Mouse (Mus musculus) urinary bladder, postnatal 25 days (tissue): ENCODE measurements at regions not wholly inside any gene's neighbourhood (a gene's known extent, or its start where the extent isn't known, plus 50 kb on each side); places are given as distances from the start of the nearest gene placed in this dataset.
"Not testable (repeated sequence)": the region's sequence is repeated elsewhere in the genome, so short reads cannot be mapped to it uniquely, and the experiment has no call there.

Experiments
- DNase-seq: peaks from one replicate; pipeline ENCODE4 v3.0.0; 2022; ENCODE audit warnings: low spot score

DNA sequence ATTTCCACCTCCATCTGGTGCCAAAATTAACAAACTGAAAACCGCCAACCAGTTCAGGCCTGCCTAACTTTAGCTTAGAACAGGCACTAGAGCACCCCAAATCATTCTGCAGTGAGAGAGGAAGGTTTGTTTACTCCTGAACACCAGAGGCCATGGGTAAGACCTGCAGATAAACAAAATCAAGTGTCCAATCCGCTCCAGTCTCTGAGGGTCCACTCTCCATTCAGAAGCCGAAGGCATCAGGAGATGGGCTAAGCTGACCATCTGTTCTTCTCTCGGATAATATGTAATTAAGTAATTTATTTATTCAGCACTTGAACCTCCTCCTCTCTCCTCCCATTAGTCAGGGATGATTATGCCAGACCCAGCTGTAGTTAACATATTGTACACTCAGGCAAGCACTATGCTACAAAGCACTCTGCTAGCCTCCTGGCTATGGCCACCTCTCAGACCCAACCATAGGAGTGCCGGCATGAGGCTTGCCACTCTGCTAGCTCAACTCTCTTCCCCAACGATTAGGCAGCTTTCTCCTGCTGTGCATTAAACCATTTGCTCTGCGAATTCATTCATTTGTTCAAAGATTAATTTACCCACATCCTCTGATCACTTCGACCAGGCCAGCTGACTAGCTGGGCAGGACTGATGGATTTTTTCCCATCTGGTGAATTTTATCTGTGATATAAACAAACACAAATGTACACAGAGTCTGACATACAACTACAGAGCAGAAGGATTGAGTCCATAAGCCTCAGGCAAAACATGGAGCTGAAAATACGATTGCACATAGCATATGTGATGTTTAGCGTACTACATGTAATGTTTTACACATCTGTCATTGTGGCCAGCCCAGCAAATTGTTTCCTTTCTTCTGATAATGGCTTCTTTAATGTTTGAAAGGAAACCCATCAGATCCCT, 184.4 kb downstream of the Mat2b start:
- no peak for DNase-seq

- DNase-seq = no peak
Observed at GRCm38 (mm10) chr11:40491599-40491998, 203.4 kb downstream of the Mat2b start.

GRCm38 (mm10) chr11:40478171-40478570, 216.8 kb downstream of the Mat2b start:
- DNase-seq = not testable (repeated sequence)

- no peak for DNase-seq
Observed at GRCm38 (mm10) chr11:40477294-40477693, 217.7 kb downstream of the Mat2b start.

DNA sequence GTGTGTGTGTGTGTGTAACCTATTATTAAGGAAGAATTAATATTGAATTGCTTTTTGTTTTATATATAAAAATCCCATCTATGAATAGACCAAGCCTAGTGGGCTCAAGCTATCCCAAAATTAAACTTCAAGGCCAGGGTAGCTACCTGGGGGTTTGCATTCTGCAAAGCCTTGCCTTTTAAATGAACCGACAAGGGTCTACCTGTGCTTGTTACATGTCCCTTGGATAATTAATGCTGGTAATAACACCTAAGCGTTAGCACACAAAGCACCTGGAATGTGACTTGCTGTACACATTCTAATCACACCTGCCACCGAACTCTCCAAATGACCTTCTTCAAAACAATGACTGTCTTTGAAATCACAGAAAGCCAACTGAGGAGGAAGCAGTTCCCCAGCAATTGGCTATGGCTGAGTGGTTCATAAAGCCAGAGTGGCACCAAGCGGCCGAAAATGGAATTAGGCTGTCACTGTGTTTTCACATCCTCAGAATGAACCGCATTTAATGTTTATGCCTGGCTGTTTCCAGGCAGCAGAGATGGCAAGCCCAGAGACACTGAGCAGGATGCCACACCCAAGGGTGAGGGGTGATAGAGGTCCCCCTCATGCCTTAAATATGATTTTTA, 225.8 kb downstream of the Mat2b start:
- DNase-seq = peak; percentile 5

DNA sequence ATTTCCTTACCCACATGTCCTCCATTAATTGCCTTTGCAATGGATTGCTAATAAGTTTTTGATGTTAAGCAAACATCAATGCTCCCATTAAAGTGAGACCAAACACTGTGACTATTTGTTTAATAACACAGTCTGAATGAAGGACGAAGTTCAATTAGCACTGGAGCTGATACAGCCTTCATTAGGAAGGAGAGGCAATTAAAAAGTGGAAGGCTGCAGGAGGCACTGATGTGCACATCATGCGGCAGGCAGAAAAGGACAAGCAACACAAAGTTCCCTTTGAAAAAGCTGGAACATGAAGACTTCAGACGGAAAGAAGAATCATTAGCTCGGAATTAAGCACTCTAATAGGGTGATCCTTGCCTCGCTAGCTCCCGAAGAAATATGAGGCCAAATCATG, 238.4 kb downstream of the Mat2b start:
- DNase-seq = no peak

DNA sequence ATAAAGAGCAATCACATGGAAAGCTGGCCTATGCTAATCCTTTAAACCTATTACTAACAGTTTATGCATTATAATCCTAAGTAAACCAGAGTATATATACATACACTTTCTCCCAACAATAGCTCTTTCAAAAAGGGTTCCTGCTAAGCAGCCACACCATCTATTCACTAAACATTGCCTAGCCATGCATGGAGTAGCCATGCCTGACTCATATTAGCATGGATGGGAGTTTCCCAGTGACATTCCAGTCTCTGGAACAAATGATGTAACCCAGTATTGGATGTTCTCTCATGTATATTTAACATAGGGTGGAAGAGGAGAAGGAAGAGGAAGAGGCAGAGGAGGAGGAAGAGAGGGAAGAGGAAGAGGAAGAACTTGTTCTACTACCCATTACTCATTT, 240.0 kb downstream of the Mat2b start:
- DNase-seq = not testable (repeated sequence)

DNA sequence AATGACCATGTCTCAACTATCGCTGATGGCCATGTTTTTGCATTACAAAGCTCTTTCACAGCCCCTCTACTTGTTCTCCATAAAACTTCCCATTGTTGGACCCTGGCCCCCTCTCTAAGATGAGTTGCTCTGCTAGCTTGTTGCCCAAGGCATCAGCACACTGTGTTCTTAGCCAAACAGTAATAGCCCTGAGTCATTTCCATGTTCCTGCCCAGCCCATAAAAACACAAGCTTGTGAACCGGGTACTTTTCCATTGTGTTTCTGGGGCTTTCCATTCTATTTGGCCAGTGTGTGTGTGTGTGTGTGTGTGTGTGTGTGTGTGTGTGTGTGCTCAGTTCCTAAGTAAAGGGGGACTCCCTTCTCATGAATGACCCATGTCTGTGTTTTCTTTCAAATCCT, 248.2 kb downstream of the Mat2b start:
- DNase-seq = no peak

GRCm38 (mm10) chr11:40434002-40434401, 261.0 kb downstream of the Mat2b start:
- no peak for DNase-seq

- DNase-seq = no peak
Observed at GRCm38 (mm10) chr11:40428858-40429257, 266.1 kb downstream of the Mat2b start.

DNA sequence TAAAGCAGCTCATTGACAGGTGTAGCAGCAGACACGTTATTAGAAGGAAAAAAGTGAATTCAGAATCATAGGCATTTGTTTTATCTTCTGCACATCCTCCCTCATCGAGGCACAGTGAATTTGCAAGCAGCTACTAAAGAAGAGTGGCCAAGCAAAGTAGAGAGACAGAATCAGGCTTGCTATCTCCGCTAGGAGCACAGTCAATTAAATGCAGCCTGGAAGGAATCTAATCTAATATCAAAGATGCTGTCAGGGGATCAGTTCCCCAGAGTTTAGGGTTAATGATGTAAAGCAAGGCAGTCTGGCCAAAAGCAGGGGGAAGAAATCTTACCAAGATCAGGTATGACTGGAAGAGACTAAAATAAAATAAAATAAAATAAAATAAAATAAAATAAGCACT, 270.7 kb downstream of the Mat2b start:
- DNase-seq = no peak

- DNase-seq = no peak
Observed at GRCm38 (mm10) chr11:40407571-40407970, 287.4 kb downstream of the Mat2b start.

DNA sequence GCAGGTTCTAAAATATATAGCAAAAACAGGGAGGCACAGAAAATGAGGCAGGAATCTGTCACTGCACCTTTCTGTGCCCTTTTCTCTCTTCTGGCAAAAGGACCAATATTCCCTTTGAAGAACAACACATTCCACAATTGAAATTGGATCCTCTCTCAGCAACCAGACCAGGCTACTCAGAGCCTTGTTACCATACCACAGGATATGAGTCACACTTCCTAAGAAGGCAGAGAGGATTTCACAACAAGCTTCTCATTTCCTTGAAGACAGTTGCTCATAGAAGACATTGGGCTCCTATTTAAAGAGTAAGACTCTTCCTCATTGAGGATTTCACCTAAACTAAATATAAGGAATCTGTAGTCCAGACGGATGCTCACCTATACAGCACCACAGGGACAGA, 292.8 kb downstream of the Mat2b start:
- no peak for DNase-seq

- no peak for DNase-seq
Observed at GRCm38 (mm10) chr11:40397453-40398104, 297.4 kb downstream of the Mat2b start.

- no peak for DNase-seq
Observed at GRCm38 (mm10) chr11:40395331-40395730, 299.7 kb downstream of the Mat2b start.

GRCm38 (mm10) chr11:40394864-40395266, 300.1 kb downstream of the Mat2b start:
- DNase-seq = no peak

GRCm38 (mm10) chr11:40394283-40394758, 300.7 kb downstream of the Mat2b start:
- no peak for DNase-seq

DNA sequence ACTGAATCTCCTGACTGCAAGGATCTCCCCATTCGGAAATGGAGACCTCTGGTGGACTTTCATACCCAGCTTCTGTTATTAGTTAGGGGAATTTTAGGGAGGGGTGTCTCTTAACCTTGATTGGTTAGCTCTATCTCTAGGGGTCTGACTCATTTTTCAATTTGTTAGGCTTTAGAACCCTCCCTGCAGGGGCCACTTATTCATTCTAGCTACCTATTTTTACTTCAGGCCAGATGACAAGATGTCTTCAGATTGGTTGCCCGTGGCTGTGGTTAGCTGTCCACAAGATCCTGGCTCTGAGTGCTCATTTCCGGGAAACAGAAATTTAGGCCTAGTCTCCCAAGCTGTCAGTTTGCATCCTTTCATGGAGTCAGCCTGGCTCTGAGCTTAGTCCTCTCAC, 314.3 kb downstream of the Mat2b start:
- no peak for DNase-seq

DNA sequence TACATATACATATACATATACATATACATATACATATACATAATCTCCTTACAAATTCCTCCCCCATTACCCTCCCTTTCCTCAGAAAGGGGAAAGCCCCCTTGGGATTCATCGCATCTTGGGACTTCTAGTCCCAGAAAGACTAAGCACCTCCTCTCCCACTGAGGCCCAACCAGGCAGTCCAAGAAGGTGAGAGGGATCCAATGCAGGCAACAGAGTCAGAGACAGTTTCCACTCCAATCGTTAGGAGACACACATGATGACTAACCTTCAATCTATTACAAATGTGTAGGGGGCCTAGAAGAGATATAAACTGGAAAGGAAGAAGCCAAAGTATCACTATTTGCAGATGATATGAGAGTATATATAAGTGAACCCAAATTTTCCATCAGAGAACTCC, 323.3 kb downstream of the Mat2b start:
- DNase-seq = no peak

- DNase-seq = no peak
Observed at GRCm38 (mm10) chr11:40366573-40366972, 328.4 kb downstream of the Mat2b start.

DNA sequence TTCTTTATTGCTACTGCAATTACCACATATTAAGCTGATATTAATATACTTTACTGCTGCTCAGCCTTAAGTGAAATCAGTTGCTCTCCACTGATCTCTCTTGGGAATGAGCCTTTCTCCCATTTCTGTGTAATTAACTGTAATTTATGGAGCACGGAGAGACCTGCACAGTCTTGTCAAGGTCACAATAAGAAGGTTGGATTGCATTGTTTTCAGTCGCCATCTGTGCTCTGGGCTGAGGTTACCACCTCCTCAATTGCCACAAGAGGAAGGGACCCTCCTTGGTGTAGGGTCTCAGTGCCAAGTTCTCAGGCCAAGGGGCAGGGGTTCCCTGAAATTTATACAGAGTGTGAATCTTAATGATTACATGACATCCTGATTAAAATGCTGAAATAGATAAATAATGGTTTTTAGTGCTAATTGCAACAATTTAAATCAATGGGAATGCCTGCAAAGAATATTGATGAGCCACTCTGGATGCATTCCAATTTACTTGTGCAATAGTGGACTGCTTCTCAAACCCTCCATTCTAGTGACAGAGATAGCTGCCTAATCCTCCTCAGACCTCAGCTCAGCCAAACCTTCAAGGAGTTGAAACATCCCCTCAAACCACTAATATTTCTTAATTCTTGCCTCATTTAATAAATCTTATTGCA, 332.3 kb downstream of the Mat2b start:
- DNase-seq = no peak
